Mouse (Mus musculus) small intestine, adult 2 months (tissue): ENCODE measurements at regions not wholly inside any gene's neighbourhood (a gene's known extent, or its start where the extent isn't known, plus 50 kb on each side); places are given as distances from the start of the nearest gene placed in this dataset.

Experiments used
- H3K27ac ChIP-seq: fragments of 200-500 bp; 2 replicates; pipeline ENCODE4 v1.5.1; 2012; ENCODE audit warnings: low read depth, low read length, control low read depth, inconsistent platforms; ENCODE audit not compliant: insufficient read depth
- H3K27me3 ChIP-seq: fragments of 200-500 bp; 2 replicates; pipeline ENCODE4 v1.6.1; 2012; ENCODE audit warnings: mild to moderate bottlenecking, moderate library complexity, low read length, inconsistent platforms; ENCODE audit not compliant: control insufficient read depth, insufficient read depth
- H3K36me3 ChIP-seq: fragments of 200-500 bp; 2 replicates; pipeline ENCODE4 v1.6.1; 2012; ENCODE audit warnings: mild to moderate bottlenecking, low read length, control low read depth, inconsistent platforms; ENCODE audit not compliant: control insufficient read depth, insufficient read depth
- H3K4me1 ChIP-seq: fragments of 200-500 bp; 2 replicates; pipeline ENCODE4 v1.6.1; 2012; ENCODE audit warnings: low read length, inconsistent platforms, mixed read lengths; ENCODE audit not compliant: control insufficient read depth, insufficient read depth, insufficient read length
- H3K4me3 ChIP-seq: fragments of 200-500 bp; 2 replicates; pipeline ENCODE4 v1.5.1; 2012; ENCODE audit warnings: low read depth, mild to moderate bottlenecking, control low read depth, inconsistent platforms, low read length, moderate library complexity
- CTCF ChIP-seq: fragments of 200-500 bp; IDR thresholded peaks from 2 replicates; pipeline ENCODE4 v1.5.1; 2012; ENCODE audit warnings: low read depth, mild to moderate bottlenecking, control low read depth, inconsistent platforms, low read length, moderate library complexity, mixed read lengths; ENCODE audit not compliant: insufficient replicate concordance, insufficient read length; ENCODE audit errors: extremely low read depth
- POLR2A ChIP-seq: fragments of 200-500 bp; IDR thresholded peaks from 2 replicates; pipeline ENCODE4 v1.6.1; 2012; ENCODE audit warnings: low read depth, mild to moderate bottlenecking, control low read depth, inconsistent platforms, low read length, moderate library complexity
- WGBS: fragments of 180-500 bp; shearing (Covaris S2); methylation state at CpG from one replicate; pipeline ENCODE4 v1.1.7; 2018; 5-methylcytosine and 5-hydroxymethylcytosine counted together

DNA sequence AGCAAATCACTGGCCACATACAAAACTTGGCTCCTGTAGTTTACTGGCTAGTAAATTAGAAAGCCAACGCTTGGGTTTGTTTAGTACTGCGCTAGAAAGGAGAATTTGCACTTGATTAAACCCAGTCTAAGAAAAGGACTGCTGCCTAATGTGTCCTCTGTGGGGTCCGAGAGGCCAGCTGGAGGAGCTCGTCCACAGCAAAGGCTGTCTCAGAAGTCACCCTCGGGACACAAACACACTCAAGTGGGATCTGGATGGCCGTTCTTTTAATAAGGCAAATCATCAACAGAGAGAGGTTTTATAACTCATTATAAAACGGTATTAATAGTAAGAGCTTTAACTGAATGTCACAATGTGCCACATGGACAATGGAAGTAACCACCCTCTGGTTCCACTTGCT is 249.0 kb downstream of the Hlx start:
- no peak for TF ChIP-seq CTCF
- TF ChIP-seq POLR2A: no peak
- Histone ChIP-seq H3K4me3 (no peak overlapping the region), H3K36me3 (no peaks in the 10 kb centered on the region), H3K27ac (no peak overlapping the region), H3K4me1 (no peaks in the 10 kb centered on the region), H3K27me3 (no peaks in the 10 kb centered on the region)
- WGBS: 76% methylated on average over 7 of the region's 7 CpGs

DNA sequence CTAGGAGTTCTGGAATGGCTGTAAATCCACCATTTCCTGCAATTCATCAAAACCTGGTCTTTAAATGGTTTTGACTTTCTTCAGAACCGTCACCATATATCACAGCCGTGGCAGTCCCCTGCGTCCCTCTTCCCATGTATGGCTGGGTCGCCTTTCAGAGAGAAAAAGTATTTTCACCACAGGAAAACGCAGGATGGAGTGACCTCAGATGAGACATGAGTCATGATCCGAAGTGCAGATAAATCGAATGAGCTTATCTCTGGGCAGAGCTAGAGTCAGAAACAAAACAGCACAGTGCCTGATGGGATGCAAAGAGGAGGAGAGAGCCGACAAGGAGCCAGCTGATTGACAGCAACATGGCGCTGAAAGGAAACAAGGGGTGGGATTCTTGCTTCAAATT is 250.4 kb downstream of the Hlx start:
- no peaks in the 10 kb centered on the region for H3K27me3 ChIP-seq
- 73% methylated on average over 9 of the region's 9 CpGs for WGBS
- H3K4me1 ChIP-seq: no peaks in the 10 kb centered on the region
- H3K36me3 ChIP-seq: no peaks in the 10 kb centered on the region
- H3K4me3 ChIP-seq: no peak overlapping the region
- H3K27ac ChIP-seq: no peak overlapping the region
- TF ChIP-seq CTCF: no peak
- no peak for TF ChIP-seq POLR2A

DNA sequence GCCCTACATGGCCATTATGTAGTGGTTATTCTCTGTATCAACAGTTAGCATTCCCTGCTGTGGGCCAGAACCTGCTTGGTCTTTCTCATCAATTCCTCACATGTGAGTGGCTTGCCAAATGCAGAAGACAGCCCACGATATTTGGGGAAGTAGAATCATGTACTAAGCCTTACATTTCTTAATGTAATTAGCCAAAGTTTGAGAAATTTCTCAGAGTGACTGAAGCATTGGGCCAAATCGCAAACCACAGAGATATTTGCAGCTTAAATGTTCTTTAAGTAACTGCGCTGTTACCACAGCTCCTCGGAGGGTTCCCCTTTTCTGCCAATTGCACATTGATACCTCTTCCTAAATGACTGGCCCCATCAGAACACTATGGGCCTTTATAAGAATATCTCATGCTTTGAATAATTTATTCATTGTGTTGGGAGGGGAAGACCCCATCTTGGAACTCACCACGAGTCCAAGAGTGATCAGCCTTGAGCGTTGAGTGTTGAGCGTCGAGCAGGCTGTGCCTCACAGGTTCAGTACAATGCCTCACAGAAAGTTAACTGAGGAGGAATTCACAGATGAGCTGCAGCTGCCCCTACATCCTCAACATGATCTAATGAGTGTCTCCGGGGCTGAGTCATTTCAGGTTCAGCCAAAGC is 251.7 kb downstream of the Hlx start:
- TF ChIP-seq POLR2A (no peak), CTCF (no peak)
- H3K27me3 ChIP-seq: no peaks in the 10 kb centered on the region
- 78% methylated on average over 9 of the region's 9 CpGs for WGBS
- H3K27ac ChIP-seq: 0 out of 2 replicates have a peak overlapping the region, but pooled peaks have one; percentile 6
- no peaks in the 10 kb centered on the region for H3K4me1 ChIP-seq
- no peaks in the 10 kb centered on the region for H3K36me3 ChIP-seq
- no peak overlapping the region for H3K4me3 ChIP-seq

DNA sequence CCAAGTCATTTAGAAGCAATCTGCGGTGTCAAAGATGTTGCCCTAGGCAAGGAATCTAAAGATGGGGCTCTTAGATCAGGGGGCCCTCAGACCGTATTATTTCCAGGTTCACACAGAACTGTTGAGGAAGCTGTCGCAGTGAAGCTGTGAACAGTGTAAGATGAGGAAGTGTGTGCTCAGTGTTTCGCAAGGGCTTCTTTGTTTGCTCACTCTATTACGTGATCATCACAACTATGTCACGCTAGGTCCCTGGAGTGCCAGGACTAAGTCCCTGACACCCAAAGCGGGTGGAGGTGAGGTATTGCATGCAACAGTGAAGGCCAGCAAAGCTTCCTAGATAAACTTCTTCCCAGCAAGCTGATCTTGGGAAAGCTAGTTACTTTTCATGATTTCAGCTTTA is 254.4 kb downstream of the Hlx start:
- H3K27ac ChIP-seq: peak overlapping the region; percentile 46; the same call in 1 of the 2 replicates
- no peaks in the 10 kb centered on the region for H3K36me3 ChIP-seq
- no peaks in the 10 kb centered on the region for H3K27me3 ChIP-seq
- 28% methylated on average over 7 of the region's 7 CpGs for WGBS
- no peaks in the 10 kb centered on the region for H3K4me1 ChIP-seq
- TF ChIP-seq CTCF: no peak
- no peak for TF ChIP-seq POLR2A
- no peak overlapping the region for H3K4me3 ChIP-seq

DNA sequence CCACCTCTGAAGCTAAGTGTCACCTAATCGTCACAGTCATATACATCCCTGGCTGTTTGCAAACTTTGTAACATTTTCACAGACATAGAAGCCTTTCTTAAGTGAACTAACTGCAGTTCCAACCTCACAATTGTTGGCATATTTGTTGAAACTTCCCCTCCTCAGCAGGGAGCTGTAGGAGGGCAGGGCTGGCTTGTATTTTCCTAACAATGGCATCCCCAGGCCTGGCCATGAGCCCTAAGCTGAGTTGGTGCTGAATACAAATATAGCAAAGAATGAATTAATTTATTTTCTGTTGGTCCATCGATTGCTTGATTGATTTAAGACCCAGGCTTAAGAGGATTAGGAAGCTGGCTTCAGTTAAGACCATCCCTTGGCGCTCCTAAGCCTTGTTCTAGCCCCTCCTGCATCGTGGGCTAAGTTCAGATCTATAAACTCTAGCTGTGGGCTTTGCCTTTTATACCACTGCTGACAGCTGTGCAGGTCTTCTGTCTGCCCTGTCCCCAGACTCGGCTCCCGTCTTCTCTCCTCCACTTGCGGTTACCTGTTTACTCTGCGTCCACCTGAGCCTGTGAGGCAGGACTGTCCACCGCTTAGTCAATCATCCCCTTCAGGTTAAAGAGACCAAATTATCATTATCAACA is 269.8 kb downstream of the Hlx start:
- Histone ChIP-seq H3K4me3 (no peak overlapping the region), H3K4me1 (no peaks in the 10 kb centered on the region), H3K27ac (no peak overlapping the region), H3K36me3 (no peaks in the 10 kb centered on the region), H3K27me3 (no peaks in the 10 kb centered on the region)
- TF ChIP-seq POLR2A (no peak), CTCF (no peak)
- WGBS: 36% methylated on average over 9 of the region's 9 CpGs

DNA sequence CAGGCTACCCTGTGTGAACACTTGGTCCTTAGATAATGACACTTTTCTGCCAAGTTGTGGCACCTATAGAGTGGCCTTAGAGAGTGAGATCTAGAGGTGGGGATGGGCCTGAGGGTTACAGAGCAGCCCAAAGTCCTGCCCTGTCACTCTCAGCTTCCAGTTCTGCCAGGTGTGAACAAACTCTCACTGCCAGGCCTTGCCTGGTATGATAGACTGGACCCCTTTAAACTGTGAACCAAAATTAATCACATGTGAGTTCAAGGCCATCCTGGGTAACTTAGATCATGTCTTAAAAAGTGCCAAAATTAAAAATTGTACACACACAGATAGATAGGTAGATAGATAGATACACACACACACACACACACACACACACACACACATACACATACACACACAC is 271.0 kb downstream of the Hlx start:
- no peaks in the 10 kb centered on the region for H3K27me3 ChIP-seq
- H3K27ac ChIP-seq: no peak overlapping the region
- no peak for TF ChIP-seq POLR2A
- no peak for TF ChIP-seq CTCF
- H3K4me3 ChIP-seq: no peak overlapping the region
- no peaks in the 10 kb centered on the region for H3K4me1 ChIP-seq
- no peaks in the 10 kb centered on the region for H3K36me3 ChIP-seq

DNA sequence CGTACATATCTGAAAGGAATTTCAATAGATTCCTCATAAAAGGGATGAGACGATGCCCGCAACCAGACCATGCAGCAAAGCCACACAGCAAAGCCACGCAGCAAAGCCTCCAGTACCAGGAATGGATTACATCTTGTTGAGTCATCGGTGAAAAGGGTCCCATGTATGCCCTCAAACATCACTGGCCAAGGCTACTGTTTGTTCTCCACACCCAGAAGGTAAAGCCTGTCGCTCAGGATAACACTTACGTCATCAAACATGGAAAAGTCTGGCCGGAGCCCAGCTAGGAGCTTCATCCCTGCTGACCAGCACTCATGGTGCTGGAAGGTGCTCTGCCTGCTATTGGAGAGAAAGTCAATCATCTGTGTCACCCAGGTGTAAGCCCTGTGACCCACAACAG is 275.7 kb downstream of the Hlx start:
- H3K4me3 ChIP-seq: no peak overlapping the region
- H3K27me3 ChIP-seq: no peaks in the 10 kb centered on the region
- TF ChIP-seq POLR2A: no peak
- no peak for TF ChIP-seq CTCF
- no peaks in the 10 kb centered on the region for H3K4me1 ChIP-seq
- 77% methylated on average over 8 of the region's 8 CpGs for WGBS
- no peaks in the 10 kb centered on the region for H3K36me3 ChIP-seq
- no peak overlapping the region for H3K27ac ChIP-seq
